Mouse (Mus musculus) brain, embryonic 18.5 days (tissue): ENCODE data around the gene Wfdc17.
A peak's percentile ranks its signal among the peaks of the same experiment; 100 is the strongest.

Experiments used
- DNase-seq: peaks from one replicate; pipeline ENCODE4 v3.0.0-alpha.2; 2012; ENCODE audit warnings: low read depth, low spot score

Gene Wfdc17

DNA sequence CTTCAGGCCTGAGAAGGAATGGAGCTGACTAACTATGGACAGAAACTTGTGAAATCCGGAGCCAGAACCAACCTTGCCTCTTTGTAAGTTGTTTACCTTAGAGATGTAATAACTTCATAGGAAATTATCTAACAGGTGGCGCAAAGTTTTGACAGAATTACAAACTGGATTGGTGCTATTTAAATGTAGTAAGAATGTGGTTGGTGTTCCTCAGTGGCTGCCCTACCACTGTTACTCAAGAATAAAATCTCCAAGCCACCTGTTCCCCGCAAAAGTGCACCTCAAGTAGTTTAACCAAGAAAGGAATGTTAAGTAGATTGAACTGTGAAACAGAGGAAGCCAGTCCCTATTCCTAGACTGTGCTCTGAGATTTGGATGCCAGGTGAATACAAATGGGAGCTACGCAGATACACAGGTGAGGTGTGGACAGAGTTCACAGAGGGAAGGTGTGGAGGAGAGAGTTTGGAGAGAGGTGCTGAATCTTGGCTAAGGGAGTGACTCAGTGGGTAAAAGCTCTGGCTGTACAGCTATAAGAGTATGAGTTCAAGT, 36.7 kb downstream of the Wfdc17 start:
- no peak for DNase-seq

DNA sequence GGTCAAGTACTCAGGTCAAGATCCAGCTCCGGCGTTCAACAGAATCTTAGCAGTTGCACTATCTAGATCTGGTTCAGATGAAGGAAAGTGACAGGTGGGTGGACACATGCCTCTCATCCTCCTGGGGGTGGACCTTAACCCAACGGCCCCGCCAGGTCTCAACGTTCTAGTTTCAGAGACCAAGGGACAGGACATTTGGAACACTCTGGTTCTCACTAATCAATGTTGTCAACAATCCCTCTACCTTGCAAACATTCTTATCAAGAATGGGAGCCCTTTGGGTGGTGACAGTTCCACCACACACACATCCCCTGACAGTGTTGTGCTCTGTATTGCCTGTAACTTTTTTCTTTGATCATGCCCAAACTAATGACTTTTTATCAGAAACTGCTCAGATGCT, 38.0 kb downstream of the Wfdc17 start:
- no peak for DNase-seq

DNA sequence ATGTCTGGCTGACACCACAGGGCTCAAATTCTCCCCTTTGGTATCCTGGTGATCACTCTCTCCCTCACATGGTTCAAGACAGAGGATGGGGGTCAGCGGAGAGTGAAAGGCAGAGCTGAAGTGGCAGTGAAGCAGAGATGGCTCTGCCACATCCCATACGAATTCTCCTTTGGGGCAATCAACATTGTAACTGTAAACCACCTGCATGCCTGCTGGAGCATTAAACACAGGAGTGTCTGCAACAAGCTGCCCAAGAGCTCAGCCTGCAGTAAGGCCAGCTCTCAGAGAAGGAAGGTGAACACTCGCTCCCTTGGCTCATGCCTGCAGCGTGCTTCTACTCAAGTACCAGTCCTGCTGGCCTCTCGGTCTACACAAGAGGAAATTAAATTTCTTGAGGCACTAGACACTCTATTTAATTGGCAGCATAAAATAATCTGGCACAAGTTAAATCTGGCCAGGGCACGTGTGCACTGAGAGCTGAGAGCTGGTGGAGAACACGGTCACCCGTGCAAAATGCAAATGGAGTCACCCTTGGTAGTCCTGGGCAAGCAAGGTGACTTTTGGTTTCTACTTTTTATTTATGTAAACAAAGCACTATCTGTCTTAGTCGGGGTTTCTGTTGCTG, 39.1 kb downstream of the Wfdc17 start:
- DNase-seq: no peak

DNA sequence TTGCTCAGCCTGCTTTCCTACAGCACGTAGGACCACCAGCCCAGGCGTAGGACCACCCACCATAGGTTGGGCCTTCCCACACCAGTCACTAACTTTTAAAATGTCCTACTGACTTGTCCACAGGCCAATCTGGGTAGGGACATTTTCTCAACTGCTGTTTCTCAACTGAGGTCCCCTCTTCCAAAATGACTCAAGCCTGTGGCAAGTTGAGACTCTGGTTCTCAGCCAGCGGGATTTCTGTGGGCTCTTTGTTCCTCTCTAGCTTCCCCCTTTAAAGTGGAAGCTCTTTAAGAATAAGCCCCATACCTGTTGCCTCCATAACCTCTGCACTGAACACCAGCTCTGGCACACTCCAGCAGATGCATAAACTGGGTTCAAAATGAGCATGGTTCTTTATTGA, 39.7 kb downstream of the Wfdc17 start:
- no peak for DNase-seq

DNA sequence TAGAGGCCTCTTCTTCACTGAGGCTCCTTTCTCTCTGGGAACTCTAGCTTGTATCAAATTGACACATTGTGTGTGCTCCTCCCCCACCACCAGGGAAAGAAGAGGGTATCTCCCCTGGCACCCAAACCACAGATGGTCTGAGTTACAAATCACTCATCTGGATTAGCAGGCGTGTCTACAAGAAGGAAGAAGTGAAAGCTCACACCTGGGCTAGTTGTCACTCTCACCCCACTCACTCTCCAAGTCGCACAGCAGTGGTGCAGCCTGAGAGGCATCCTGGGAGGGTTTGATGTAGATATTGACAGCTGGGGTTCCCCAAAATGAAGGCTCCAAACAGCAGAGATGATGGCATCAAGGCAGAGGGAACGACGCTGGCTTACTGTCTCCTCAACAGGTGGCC, 42.4 kb downstream of the Wfdc17 start:
- DNase-seq: no peak

DNA sequence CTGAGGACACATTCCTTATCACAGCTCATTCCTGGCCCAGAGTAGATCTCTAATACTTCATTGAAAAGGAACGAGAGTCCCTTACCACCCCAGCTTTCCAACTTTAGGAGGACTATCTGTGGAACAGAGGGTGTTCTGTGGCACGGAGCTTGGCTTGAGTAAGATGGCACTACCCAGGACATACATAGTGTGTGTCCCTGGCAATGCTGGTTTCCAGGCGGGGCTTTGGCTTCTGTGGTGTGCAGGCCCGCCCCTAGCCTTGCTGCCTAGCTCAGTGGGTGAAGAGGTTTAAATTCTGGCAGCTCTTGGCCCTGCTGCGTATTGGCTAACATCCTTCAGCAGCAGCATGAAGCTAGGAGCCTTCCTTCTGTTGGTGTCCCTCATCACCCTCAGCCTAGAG, 42.9 kb downstream of the Wfdc17 start, which contains the start of gene Wfdc21:
Wfdc21 (plus strand) TSS at position 260 of the 400 bp plus-strand sequence.
- DNase-seq: no peak

DNA sequence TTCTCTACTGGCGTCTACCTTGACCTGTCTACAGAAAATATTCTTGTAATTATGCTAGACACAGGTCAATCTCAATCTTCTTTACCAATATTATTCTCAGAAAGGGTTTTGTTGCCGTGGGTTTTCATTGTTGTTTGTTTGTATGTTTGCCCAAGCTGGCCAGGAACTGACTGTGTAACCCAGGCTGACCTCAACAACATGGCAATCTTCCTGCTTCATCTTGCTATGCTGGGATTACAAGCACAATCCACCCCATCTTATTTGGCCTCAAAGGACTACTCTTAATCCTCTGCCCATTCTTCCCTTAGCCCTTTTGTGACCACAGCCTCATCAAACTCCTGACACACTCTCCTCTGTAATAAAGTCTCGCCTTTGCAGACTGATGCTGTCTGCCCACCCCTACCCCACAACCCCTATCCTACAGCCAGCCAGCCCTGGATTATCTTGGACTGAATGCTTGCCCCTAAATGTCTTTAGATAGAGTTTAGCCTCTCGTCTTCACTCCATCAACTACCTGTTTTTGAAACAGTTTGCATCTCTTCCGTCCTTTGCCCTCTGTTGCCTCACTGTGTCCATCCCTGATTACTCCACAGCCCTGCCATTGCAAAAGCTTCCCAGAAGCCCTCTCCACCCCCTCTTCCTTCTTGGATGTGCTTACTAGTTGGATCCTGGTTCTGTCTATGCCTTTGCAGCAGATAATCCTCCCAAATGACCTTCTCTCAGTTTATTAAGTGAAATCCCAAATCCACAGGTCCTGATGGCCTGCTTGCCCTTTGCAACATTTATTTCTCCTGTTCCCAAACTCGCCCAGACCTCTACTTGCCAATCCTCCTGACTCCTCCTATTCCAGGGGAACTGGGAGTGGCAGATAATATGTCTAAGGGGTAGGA, 43.8 kb downstream of the Wfdc17 start:
- DNase-seq: no peak

DNA sequence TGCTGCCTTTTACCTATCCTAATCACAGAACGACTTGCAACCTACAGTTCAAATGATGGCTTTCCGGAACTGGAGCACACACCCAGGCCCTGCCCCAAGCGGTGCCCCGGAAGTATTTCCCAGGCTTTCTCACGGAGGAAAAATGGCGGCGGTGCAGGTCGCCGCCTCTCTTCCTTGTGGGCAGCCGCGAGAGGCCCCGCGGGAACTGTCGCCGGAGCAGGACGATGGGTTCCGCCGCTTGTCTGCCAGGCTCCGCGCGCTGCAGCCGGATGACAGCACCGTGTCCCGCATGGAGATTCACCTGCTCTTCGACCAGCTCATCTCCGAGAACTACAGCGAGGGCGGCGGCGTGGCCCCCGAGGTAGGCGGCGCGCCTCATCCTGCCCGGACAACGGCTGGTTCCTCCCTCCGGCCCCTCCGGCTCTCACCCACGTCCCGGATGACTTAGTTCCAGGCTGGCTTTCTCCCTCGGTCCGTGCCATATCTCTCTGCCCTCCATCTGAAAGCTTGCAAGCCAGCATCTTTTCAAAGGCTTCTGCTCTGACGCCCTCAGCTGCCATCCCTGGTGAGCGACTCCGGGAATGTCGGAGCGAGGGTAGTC, 49.9 kb downstream of the Wfdc17 start, which contains the start of gene Heatr6:
Heatr6 (plus strand) TSS at position 116 of the 601 bp plus-strand sequence.
- peak; percentile 82 for DNase-seq

DNA sequence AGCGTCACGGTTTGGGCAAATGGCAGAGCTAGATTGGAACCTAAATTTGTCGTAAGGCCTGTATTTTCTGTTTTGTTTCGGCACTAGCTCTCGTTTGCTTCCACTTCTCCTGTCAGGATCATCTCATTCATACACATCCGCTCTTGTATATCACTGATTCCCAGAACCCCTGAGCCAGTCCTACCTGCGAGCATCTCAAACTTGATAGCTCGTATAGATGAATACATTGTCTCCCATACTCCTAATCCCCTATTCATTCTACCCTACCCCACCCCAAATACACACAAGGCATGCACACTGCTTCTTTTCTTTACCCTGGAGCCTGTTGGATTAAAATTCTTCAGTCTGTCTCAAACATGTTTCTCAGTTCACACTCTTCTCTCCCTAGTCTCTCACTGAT, 50.4 kb downstream of the Wfdc17 start:
- DNase-seq: no peak
